Mouse (Mus musculus): ENCODE measurements around the gene Rfx2. TPM values are rescaled to one million over a fixed set of nuclear protein-coding genes. Genes with fewer than 3 reads are reported as not detected.

The Rfx2 gene
- polyA plus RNA-seq, 1 experiment from 2014 or later: 2.9 TPM

GRCm38 (mm10) chr17:56814316-56815056 lies 16.3 kb downstream of the Rfx2 start:
- DNase-seq (ENCODE audit: low spot score) (peak; percentile 88), ATAC-seq (ENCODE audit: insufficient number of reproducible peaks, low FRiP score, low TSS enrichment, low read depth) (0 out of 2 replicates have a peak, but pooled peaks have one; percentile 37)
- Histone ChIP-seq H3K4me1 (ENCODE audit: control insufficient read depth, insufficient read depth, low read length) (no peaks in the 10 kb centered on the region; the same call in 1 of the 2 replicates), H3K4me3 (ENCODE audit: low read depth, low read length) (no peak overlapping the region), H3K9ac (ENCODE audit: low read length) (no peak overlapping the region), H3K9me3 (ENCODE audit: control insufficient read depth, low read length) (no peaks in the 10 kb centered on the region), H3K4me2 (ENCODE audit: low read depth, severe bottlenecking) (no peak overlapping the region), H3K27me3 (ENCODE audit: control insufficient read depth, insufficient read depth, low read length) (no peaks in the 10 kb centered on the region), H3K27ac (replicated peaks; ENCODE audit: low read depth, low read length) (no peak overlapping the region), H3K36me3 (ENCODE audit: control insufficient read depth, insufficient read depth, low read length) (no peaks in the 10 kb centered on the region)
- 18% methylated on average over 24 of the region's 24 CpGs for WGBS

GRCm38 (mm10) chr17:56810245-56810644 lies 20.6 kb downstream of the Rfx2 start:
- no peak overlapping the region for H3K4me2 ChIP-seq (ENCODE audit: low read depth, severe bottlenecking)
- H3K4me3 ChIP-seq (ENCODE audit: low read depth, low read length): no peak overlapping the region
- 0 out of 2 replicates have a peak, but pooled peaks cover 3% of the 10 kb centered on the region for H3K27me3 ChIP-seq (ENCODE audit: control insufficient read depth, insufficient read depth, low read length)
- H3K4me1 ChIP-seq (ENCODE audit: control insufficient read depth, insufficient read depth, low read length): no peaks in the 10 kb centered on the region; the same call in 1 of the 2 replicates
- no peaks in the 10 kb centered on the region for H3K9me3 ChIP-seq (ENCODE audit: control insufficient read depth, low read length)
- no peaks in the 10 kb centered on the region for H3K36me3 ChIP-seq (ENCODE audit: control insufficient read depth, insufficient read depth, low read length)
- peak; percentile 59 for DNase-seq (ENCODE audit: low spot score)
- ATAC-seq (ENCODE audit: insufficient number of reproducible peaks, low FRiP score, low TSS enrichment, low read depth): 0 out of 2 replicates have a peak, but pooled peaks have one; percentile 28
- no peak overlapping the region for H3K9ac ChIP-seq (ENCODE audit: low read length)
- WGBS: 6% methylated on average over 3 of the region's 3 CpGs
- H3K27ac ChIP-seq (replicated peaks; ENCODE audit: low read depth, low read length): 0 out of 2 replicates have a peak overlapping the region, but pooled peaks have one; percentile 4

GRCm38 (mm10) chr17:56808518-56808917 lies 22.3 kb downstream of the Rfx2 start:
- ATAC-seq (ENCODE audit: insufficient number of reproducible peaks, low FRiP score, low TSS enrichment, low read depth) (peak; percentile 59; the same call in 1 of the 2 replicates), DNase-seq (ENCODE audit: low spot score) (peak; percentile 84)
- Histone ChIP-seq H3K4me3 (ENCODE audit: low read depth, low read length) (no peak overlapping the region), H3K9ac (ENCODE audit: low read length) (no peak overlapping the region), H3K9me3 (ENCODE audit: control insufficient read depth, low read length) (no peaks in the 10 kb centered on the region), H3K4me2 (ENCODE audit: low read depth, severe bottlenecking) (no peak overlapping the region), H3K36me3 (ENCODE audit: control insufficient read depth, insufficient read depth, low read length) (no peaks in the 10 kb centered on the region), H3K27me3 (ENCODE audit: control insufficient read depth, insufficient read depth, low read length) (0 out of 2 replicates have a peak, but pooled peaks cover 3% of the 10 kb centered on the region), H3K27ac (replicated peaks; ENCODE audit: low read depth, low read length) (no peak overlapping the region), H3K4me1 (ENCODE audit: control insufficient read depth, insufficient read depth, low read length) (no peaks in the 10 kb centered on the region; the same call in 1 of the 2 replicates)
- 12% methylated on average over 9 of the region's 9 CpGs for WGBS

- Histone ChIP-seq H3K9me3 (ENCODE audit: control insufficient read depth, low read length) (no peaks in the 10 kb centered on the region), H3K27me3 (ENCODE audit: control insufficient read depth, insufficient read depth, low read length) (0 out of 2 replicates have a peak, but pooled peaks cover 3% of the 10 kb centered on the region), H3K4me1 (ENCODE audit: control insufficient read depth, insufficient read depth, low read length) (no peaks in the 10 kb centered on the region; the same call in 1 of the 2 replicates), H3K27ac (replicated peaks; ENCODE audit: low read depth, low read length) (no peak overlapping the region), H3K4me3 (ENCODE audit: low read depth, low read length) (no peak overlapping the region), H3K4me2 (ENCODE audit: low read depth, severe bottlenecking) (no peak overlapping the region), H3K9ac (ENCODE audit: low read length) (no peak overlapping the region), H3K36me3 (ENCODE audit: control insufficient read depth, insufficient read depth, low read length) (no peaks in the 10 kb centered on the region)
- DNase-seq (ENCODE audit: low spot score): no peak
- 86% methylated on average over 1 of the region's 1 CpGs for WGBS
- ATAC-seq (ENCODE audit: insufficient number of reproducible peaks, low FRiP score, low TSS enrichment, low read depth): no peak
Measured at GRCm38 (mm10) chr17:56805784-56806183, 25.0 kb downstream of the Rfx2 start.

GRCm38 (mm10) chr17:56804952-56805351 lies 25.9 kb downstream of the Rfx2 start:
- no peak for ATAC-seq (ENCODE audit: insufficient number of reproducible peaks, low FRiP score, low TSS enrichment, low read depth)
- no peak for DNase-seq (ENCODE audit: low spot score)
- H3K36me3 ChIP-seq (ENCODE audit: control insufficient read depth, insufficient read depth, low read length): no peaks in the 10 kb centered on the region
- H3K4me2 ChIP-seq (ENCODE audit: low read depth, severe bottlenecking): no peak overlapping the region
- H3K27ac ChIP-seq (replicated peaks; ENCODE audit: low read depth, low read length): no peak overlapping the region
- H3K27me3 ChIP-seq (ENCODE audit: control insufficient read depth, insufficient read depth, low read length): 0 out of 2 replicates have a peak, but pooled peaks cover 3% of the 10 kb centered on the region
- H3K9me3 ChIP-seq (ENCODE audit: control insufficient read depth, low read length): no peaks in the 10 kb centered on the region
- no peaks in the 10 kb centered on the region; the same call in 1 of the 2 replicates for H3K4me1 ChIP-seq (ENCODE audit: control insufficient read depth, insufficient read depth, low read length)
- 87% methylated on average over 5 of the region's 5 CpGs for WGBS
- no peak overlapping the region for H3K4me3 ChIP-seq (ENCODE audit: low read depth, low read length)
- no peak overlapping the region for H3K9ac ChIP-seq (ENCODE audit: low read length)

GRCm38 (mm10) chr17:56802065-56802464 lies 28.7 kb downstream of the Rfx2 start:
- 75% methylated on average over 8 of the region's 8 CpGs for WGBS
- no peak overlapping the region for H3K4me3 ChIP-seq (ENCODE audit: low read depth, low read length)
- no peaks in the 10 kb centered on the region for H3K4me1 ChIP-seq (ENCODE audit: control insufficient read depth, insufficient read depth, low read length)
- DNase-seq (ENCODE audit: low spot score) (no peak), ATAC-seq (ENCODE audit: insufficient number of reproducible peaks, low FRiP score, low TSS enrichment, low read depth) (no peak)
- no peak overlapping the region for H3K27ac ChIP-seq (replicated peaks; ENCODE audit: low read depth, low read length)
- no peak overlapping the region for H3K9ac ChIP-seq (ENCODE audit: low read length)
- no peaks in the 10 kb centered on the region for H3K27me3 ChIP-seq (ENCODE audit: control insufficient read depth, insufficient read depth, low read length)
- no peaks in the 10 kb centered on the region for H3K9me3 ChIP-seq (ENCODE audit: control insufficient read depth, low read length)
- peak overlapping the region; percentile 1; the same call in 1 of the 2 replicates for H3K4me2 ChIP-seq (ENCODE audit: low read depth, severe bottlenecking)
- no peaks in the 10 kb centered on the region for H3K36me3 ChIP-seq (ENCODE audit: control insufficient read depth, insufficient read depth, low read length)

- DNase-seq (ENCODE audit: low spot score): no peak
- Histone ChIP-seq H3K9me3 (ENCODE audit: control insufficient read depth, low read length) (no peaks in the 10 kb centered on the region), H3K9ac (ENCODE audit: low read length) (no peak overlapping the region), H3K4me3 (ENCODE audit: low read depth, low read length) (no peak overlapping the region), H3K27ac (replicated peaks; ENCODE audit: low read depth, low read length) (no peak overlapping the region), H3K4me2 (ENCODE audit: low read depth, severe bottlenecking) (no peak overlapping the region), H3K27me3 (ENCODE audit: control insufficient read depth, insufficient read depth, low read length) (no peaks in the 10 kb centered on the region), H3K36me3 (ENCODE audit: control insufficient read depth, insufficient read depth, low read length) (no peaks in the 10 kb centered on the region), H3K4me1 (ENCODE audit: control insufficient read depth, insufficient read depth, low read length) (no peaks in the 10 kb centered on the region)
- 82% methylated on average over 3 of the region's 3 CpGs for WGBS
- no peak for ATAC-seq (ENCODE audit: insufficient number of reproducible peaks, low FRiP score, low TSS enrichment, low read depth)
Measured at GRCm38 (mm10) chr17:56799276-56799675, 31.5 kb downstream of the Rfx2 start.

- H3K4me3 ChIP-seq (ENCODE audit: low read depth, low read length): no peak overlapping the region
- H3K4me1 ChIP-seq (ENCODE audit: control insufficient read depth, insufficient read depth, low read length): no peaks in the 10 kb centered on the region
- no peak for ATAC-seq (ENCODE audit: insufficient number of reproducible peaks, low FRiP score, low TSS enrichment, low read depth)
- no peaks in the 10 kb centered on the region for H3K36me3 ChIP-seq (ENCODE audit: control insufficient read depth, insufficient read depth, low read length)
- 70% methylated on average over 6 of the region's 6 CpGs for WGBS
- no peak overlapping the region for H3K9ac ChIP-seq (ENCODE audit: low read length)
- DNase-seq (ENCODE audit: low spot score): no peak
- no peaks in the 10 kb centered on the region for H3K27me3 ChIP-seq (ENCODE audit: control insufficient read depth, insufficient read depth, low read length)
- H3K27ac ChIP-seq (replicated peaks; ENCODE audit: low read depth, low read length): no peak overlapping the region
- no peaks in the 10 kb centered on the region for H3K9me3 ChIP-seq (ENCODE audit: control insufficient read depth, low read length)
- no peak overlapping the region for H3K4me2 ChIP-seq (ENCODE audit: low read depth, severe bottlenecking)
Measured at GRCm38 (mm10) chr17:56793614-56794319, 37.0 kb downstream of the Rfx2 start.

Data from limb, embryonic 11.5 days (tissue).